Mouse (Mus musculus): ENCODE results near the gene Atp6v0b.

Gene Atp6v0b

DNA sequence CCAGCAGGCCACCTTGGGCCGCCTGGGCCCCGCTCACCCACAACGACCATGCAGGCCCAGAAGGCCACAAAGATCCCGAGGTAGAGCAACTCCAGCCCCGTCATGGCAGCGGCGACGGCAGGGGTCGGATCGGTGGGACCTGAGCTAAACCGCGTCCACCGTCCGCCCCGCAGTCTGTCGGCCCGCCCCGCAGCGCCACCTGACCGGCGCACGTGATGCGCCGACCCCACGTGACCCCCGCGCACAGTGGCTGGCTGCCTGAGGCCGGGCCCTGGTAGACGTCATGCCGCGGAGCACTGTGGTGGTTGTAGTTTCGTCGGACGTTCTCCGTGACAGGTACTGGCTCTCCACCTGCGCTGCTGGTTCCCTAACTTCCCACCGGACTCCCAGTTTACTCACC is at the start of gene Atp6v0b:
TSS of gene Atp6v0b (minus strand) at position 201 of the 400 bp plus-strand sequence.
- DNase-seq (ENCODE audit: low read depth, low spot score), result peak; percentile 93

DNA sequence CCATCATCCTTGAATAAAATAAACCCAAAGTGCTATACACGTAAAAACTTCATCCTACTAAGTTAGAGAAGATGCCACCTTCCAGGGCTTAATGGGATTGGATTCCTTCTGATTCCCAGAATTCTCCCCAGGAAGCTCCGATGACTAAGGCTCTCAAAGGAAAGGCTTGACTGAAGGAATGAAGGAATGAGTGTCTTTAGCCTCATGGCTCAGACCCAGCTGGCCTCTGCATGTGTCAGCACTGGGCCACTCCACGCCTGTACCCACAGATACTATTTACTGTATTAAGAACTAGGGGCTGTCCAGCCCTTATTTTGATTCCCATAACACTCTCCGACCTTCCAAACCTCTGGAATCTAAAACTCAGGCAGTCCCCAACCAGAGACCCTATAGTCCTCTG is 46.9 kb upstream of the Atp6v0b start:
- no peak for DNase-seq (ENCODE audit: low read depth, low spot score)

DNA sequence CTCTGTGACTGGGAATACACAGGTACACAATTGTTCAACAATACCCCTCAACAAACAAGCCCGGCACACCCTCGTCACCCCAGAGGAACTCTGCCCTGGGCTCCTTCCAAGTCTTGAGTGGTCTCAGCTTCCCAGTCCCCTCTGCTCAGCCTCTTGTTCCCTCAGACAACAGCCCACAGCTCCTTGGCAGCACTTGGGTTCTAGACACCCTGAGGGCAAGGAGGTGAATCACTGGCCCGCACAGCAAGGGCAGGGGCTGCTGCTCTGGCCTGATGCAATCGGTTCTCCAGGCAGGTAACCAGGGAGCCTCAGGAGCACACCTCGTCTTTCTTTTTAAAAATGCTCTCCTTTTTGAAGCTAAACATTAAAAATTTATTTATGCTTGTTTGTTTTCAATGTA is 46.1 kb upstream of the Atp6v0b start:
- no peak for DNase-seq (ENCODE audit: low read depth, low spot score)

DNA sequence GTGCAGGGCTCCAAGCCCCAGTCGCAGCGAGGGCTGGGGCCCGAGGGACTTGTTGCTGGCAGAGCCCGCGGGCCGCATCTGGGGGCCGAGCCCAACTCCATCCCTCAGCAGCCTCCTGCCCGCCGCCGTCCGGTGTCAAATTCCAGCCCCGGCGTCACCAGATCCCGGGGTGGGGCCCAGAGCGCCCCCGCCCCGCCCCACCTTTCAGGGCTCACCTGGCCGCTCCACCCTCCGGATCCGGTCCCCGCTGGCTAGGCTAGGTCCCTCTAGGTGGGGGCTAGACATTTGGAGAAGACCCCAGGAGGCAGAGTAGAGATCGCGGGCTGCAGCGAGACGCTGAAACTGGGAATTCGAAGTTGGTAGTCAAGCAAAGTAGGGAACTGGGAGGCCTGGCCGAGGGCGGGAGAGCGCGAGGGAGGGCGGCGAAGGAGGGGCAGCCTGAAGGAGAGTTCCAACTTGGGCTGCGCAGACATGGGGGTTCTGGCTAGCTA is 42.3 kb upstream of the Atp6v0b start, which contains the start of gene Artn:
TSS of gene Artn (minus strand) at position 373 of the 491 bp plus-strand sequence.
- DNase-seq (ENCODE audit: low read depth, low spot score), result no peak

DNA sequence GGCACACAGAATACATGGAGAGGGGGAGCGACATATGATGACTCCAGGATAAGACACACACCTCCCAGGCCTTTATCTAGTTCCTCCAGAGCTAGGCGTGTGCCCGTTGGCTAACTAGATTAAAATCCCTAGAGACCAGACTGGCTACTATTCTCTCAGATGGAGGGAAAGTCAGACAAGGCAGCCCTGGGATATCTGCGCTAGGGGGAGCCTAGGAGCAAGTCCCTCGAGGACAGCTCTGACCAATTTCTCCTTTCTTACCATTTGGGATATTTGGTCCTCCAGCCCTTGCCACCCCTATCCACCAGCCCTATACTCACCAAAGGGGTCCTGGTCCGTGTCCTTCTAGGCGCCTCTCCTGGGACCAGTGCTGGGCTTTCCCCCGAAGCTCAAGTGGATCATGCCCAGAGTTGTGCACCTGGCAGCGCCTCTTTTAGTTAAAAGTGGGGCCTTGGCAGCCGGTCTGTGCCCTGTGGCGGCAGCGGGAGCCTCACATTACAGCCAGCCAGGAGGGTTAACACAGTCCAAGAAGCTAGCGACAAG is 41.6 kb upstream of the Atp6v0b start:
- no peak for DNase-seq (ENCODE audit: low read depth, low spot score)

DNA sequence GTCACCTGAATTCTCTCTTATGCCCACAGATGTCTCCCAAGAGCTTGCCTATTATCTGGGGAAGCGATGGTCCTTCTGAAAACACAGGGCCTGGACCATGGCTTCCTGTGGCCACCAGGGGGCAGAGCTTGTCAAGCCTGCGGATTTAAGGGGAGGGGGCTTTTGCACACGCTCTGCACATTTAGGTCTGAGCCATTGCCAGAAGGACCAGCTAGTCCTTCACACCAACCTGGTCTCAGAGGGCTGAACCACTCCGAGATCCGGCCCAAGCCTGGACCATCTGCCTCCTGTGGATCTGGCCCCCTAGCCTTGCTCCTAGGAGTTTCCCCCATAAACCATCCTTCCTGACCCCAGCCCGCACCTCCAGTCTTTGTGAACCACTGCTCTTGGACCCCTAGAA is 41.1 kb upstream of the Atp6v0b start:
- peak; percentile 30 for DNase-seq (ENCODE audit: low read depth, low spot score)

DNA sequence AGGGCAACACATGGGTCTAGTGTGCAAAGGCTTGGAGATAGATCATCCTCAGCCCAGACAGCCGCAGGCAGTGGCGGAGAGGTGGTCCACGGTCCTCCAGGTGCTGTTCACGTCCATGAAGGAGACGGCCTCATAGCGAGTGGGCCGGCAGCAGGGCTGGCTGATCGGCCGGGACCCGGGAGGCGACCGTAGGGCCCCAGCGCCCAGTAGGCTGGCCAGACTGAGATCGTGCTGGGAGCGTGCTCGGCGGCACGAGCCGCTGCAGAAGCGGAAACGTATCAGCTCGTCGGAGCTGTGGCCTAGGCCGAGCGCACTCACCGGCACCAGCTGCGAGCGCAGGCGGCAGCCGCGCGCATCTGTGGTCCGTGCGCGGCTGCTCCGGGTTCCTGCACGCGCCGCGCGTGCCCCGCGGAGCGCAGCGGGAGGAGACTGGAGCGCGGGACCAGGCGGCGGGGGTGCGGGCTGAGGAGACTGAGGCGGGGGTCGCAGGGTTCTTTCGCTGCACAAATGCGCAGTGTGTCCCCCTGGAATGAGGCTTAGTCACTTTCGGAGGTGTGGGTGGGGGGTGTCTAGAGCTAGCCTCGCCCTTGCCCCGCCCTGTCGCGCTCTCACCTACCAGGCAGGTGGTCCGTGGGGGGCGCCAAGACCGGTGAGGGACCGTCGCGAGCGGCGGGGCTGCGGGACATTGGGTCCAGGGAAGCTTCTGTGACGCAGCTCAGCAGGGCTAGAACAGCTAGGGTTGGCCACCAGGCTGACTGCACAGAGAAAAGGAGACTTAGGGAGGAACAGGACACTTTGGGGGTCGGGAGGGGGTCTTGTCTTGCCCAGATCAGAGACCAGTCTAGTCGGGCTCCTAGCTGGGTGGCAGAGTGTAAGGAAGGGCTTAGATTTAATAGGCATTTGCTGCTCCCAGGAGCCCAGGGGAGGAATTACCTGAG is 39.7 kb upstream of the Atp6v0b start:
- no peak for DNase-seq (ENCODE audit: low read depth, low spot score)

DNA sequence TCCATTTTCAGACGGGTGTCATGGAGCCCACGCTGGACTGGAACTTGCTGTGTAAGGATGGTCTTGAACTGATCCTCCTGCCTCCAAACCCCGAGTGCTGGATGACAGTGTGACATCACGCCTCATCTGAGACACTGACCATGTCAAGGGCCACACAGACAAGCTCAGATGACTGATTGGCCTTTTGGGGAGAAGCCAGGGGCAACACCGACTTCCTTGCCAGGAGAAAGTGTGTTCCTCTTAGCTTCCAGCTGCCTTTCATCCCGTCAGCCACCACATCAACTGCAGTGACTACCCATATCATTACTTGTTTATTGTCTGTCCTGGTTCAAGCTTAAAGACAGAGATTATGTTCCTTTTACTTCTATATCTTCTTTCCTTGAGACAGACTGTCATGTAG is 37.8 kb upstream of the Atp6v0b start:
- DNase-seq (ENCODE audit: low read depth, low spot score), result no peak

DNA sequence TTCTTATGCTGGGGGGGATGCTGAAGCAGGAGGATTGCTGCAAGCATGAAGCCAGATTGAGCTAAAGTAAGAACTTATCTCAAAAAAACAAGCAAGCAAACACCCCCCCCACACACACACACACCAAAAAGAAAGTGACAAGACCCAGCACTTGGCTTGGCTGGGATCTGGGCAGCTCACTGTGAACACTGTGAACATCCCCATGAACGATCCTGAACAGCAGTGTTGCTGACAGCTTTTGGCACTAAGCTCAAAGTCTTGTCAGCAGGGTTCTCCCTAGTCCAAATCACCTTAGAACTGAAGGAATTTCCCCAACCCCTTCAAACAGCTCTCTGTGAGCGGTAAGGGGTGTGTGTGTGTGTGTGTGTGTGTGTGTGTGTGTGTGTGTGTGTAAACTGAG is 36.3 kb upstream of the Atp6v0b start:
- no peak for DNase-seq (ENCODE audit: low read depth, low spot score)

DNA sequence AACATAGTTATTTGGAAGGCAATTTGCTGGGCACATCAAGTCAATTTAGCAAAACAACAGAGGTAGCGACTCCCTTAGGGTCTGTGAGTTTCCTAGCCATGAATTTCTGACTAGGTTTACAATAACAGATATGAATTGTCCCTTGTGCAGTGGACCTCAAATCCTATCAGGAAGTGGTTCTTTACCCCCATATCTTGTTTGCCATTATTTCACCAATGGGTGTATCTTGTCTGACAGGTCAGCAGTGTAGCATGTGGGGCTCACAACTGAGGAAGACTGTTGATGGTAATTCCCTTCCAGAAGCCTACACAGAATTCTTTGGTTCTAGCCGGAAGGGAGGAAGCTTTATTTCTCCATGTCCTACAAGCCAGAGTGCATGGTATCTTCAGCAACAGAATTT is 34.2 kb upstream of the Atp6v0b start:
- no peak for DNase-seq (ENCODE audit: low read depth, low spot score)

DNA sequence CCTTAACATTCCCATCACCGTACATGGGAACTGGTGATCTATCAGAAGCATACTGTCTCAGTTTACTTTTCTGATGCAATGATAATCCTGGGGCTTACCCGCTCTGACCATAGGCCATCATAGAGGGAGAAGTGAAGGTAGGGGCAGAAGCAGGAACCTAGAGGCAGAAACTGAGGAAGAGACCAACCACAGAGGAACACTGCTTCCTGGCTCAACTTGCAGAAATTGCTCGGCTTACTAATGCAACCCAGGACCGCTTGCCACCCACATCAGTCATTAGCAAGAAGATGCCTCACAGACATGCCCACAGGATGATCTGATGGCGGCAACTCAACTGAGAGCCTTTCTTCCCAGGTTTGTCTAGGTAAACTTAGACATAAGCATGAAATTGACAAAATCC is 31.6 kb upstream of the Atp6v0b start:
- no peak for DNase-seq (ENCODE audit: low read depth, low spot score)

DNA sequence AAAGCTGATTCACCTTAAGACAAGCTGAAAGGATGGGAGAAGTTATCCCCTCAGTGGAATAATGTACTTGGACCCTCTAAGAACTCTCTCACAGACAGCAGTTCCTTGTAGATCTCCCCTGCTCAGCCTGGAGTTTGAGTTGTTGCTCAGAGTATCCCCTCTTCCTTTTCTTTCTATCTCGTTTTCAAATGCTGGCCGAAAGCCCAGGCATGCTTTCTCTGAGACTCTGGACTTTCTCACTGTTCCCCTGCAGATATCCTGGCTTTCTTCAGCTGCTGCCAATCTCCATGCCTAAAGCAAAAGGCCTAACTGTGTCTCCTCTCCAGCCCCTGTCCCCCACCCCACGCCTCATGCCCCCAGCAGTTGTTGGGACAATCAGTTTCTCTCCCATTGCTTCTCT is 31.1 kb upstream of the Atp6v0b start:
- no peak for DNase-seq (ENCODE audit: low read depth, low spot score)

DNA sequence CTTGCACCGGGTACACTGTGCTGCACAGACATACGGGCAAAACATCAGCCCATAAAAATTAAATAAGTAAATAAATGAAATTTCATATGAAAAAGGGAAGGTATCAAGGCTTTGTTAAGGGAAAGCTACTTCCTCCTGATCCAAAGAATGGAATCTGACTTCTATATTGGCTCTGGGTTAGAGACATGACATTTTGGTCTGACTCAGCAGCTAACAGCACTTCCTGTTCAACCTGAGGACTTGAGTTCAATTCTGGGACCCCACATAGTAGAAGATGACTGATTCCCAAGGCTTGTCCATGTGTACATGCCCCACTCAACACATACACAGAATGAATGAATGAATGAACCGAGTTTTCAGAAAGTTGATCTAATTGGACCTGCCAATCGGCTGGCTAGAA is 30.7 kb upstream of the Atp6v0b start:
- no peak for DNase-seq (ENCODE audit: low read depth, low spot score)

DNA sequence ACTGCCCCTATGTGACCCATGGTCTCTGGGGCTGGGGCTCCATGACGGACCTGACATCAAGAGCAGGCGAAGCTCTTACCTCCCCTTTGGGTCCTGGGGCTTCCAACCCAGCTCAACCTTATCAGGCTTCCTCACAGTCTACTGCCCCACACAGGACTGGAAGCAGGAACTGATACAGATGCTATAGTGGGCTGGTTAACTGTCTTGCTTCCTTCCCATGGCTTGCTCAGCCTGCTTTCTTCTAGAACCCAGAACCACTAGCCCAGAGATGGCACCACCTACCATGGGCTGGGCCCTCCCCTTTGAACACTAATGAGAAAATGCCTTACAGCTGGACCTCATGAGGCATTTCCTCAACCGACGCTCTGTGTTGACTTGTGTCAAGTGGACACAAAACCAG is 30.3 kb upstream of the Atp6v0b start:
- DNase-seq (ENCODE audit: low read depth, low spot score), result no peak

DNA sequence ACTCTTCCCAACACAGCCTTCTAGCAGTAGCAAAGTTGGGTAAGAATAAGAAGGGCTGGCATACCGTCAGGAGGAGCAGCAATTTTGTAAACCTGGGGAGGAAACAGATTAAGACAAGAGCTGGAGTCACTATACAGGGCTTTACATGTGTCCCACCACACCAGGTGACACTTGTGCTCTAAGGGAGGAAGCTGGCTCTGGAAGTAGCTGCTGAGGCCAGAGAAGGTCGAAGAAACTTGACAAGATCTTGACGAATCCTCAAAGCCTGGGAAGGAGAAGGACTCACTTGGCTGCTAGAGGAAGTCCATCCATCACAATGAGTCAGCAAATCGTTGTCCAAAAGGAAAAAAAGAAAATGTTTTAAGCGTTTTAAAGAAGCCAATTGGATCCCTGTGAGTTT is 29.3 kb upstream of the Atp6v0b start:
- DNase-seq (ENCODE audit: low read depth, low spot score), result no peak

DNA sequence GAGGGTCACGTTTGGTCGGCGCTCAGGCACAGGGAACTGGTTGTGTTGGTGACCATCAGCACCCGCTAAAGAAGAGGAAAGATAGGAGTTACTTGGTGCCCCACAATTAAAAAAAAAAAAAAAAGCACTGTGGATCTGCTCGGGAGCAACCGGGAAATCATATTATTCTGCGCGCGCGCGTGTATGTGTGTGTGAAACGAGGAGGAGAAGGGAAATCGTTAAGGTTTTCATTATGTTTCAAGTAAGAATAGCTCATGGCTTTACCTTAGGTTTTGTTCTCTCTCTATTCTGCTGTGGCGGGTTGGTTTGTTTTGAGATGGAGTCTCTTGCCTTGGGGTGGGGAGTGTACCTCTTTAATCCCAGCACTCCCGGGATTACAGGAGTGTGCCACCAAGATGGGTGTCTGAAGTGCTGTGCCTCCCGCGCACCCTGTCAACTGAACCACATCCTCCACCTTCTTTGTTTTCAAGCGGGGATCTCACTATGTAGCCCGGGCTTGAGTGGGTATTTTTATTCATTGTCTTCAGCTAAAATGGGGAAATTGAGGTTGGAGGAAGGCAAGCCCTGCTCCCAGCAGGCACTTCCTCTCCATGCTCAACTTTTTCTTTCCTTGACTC is 28.5 kb upstream of the Atp6v0b start:
- no peak for DNase-seq (ENCODE audit: low read depth, low spot score)

DNA sequence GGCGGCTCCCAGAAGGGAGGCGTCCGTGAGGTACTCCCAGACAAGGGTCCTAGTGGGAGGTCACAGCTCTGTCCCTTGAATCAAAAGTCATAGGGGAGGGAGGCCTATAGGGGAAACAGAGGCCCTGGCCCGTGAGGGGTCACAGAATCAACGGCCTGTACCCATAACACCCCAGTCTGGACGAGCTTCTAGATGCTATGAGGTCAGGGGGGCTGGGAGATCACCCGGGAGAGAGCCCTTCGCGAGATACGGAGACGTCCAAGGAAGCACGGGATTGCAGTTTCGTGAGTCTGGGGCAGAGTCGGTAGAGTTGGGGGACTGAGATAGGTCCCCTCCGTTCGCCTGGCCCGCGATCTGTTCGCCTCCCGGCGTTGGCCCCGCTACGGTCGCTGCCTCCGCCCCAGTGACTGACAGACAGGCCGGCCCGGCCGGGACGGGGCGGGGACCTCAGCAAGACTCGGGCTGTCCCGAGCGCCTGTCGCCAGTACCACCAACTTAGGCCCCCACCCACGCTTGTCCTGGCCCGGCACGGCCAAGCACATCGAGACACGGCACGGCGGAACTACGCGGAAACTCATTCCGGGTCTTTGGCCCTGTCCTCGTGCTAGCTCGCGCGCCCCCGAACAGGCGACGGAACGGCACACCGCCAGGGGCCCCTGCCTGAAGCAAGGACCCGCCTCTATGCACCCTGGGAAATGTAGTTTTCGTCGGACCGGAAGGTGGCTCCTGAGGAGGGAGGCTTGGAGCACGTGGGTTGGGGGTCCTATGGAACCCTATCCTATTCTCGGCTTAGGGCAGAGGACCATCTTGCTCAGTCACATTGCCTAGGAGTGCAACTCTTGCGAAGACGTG is 27.7 kb upstream of the Atp6v0b start, which contains the start of gene Ipo13:
TSS of gene Ipo13 (minus strand) at position 409 of the 852 bp plus-strand sequence.
- DNase-seq (ENCODE audit: low read depth, low spot score), result peak; percentile 91

DNA sequence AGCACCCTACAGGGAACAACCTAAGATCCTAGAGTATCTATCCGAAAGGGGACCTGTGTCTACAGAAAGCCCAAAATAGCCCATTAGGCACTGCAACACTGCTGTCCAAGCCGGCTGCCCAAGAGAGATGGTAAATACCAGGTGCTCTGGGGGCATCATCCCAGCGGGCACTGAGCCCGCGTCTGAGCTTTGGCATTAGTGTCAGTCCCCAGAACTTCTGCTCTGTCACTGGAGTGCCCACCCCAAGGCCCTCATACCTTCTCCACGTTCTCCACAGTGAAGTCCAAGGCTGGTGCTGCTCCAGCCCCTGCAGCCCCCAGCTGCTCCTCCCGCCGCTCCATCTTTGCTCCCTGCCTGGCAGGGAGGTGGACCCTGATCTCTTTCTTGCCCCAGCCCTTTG is 26.9 kb upstream of the Atp6v0b start:
- no peak for DNase-seq (ENCODE audit: low read depth, low spot score)

DNA sequence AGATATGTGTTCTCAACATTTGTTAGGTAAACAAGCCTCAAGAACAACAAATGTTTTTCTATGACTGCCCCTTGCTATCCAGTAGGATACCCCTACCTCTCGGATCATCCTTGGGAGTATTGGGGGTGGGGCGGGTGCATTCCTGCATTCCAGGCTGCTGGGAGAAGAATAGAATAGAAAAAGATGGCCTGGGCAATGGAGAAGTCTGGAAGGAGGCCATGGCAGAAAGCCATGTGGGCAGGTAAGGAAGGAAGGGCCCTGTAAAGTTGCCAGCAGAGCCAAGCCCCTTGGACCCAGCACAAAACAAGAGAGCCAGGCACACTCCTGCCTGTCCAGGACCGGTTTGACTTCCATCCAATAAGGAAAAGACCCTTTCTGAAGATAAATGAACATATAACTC is 26.3 kb upstream of the Atp6v0b start:
- DNase-seq (ENCODE audit: low read depth, low spot score), result no peak

DNA sequence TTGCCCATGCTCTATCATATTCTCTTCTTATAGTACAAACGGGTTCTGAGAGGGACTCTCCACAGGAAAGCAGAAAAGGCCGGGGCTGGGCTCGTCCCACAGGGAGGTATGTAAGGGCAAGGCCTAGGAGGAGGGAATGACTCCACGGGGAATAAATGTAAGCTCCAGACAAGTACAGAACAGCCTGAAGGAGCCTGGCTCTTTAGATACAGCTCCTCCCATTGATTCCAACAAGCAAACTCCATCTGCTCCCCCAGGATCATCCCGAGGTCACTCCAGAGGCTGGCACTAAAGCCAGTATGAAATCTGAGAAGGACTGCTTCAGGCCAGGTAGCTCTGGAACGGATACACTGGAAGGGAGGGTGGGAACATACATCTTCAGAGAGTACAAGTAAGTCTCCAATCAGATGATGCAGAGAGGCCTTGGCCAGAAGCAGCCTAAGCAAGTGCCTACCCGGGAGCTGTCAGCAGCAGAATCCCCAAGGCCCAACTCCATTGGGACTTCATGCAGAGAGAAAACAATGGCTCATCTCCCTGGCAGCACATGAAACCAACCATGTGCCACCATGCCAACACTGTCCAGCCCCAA is 25.6 kb upstream of the Atp6v0b start:
- no peak for DNase-seq (ENCODE audit: low read depth, low spot score)

DNA sequence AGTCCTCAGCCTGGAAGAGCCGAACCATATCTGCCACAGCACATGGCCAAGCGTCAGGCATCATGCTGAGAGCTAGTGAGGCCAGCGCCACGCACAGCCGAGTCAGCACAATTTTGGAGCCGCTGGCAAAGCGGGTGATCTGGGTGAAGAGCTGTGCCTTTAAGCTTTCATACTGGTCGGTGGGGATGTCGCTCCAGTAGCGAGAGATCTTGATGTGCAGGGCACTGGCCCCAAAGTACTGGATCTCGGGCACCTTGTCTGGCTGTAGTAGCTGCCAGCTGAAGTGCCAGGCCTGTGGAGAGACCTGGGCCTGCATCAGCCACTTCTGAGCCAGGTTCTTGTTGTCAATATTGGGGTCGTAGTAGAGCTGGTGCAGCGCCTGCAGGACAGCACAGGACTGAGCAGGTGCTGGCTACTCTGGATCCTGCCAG is 25.0 kb upstream of the Atp6v0b start:
- no peak for DNase-seq (ENCODE audit: low read depth, low spot score)

Data from CD4-positive helper T cell, adult 2 months (primary cell).